Mouse (Mus musculus): Measurements from ENCODE around the gene Slc45a1. TPM values are rescaled to one million over a fixed set of nuclear protein-coding genes. Genes with fewer than 3 reads are reported as not detected.
A peak's percentile ranks its signal among the peaks of the same experiment; 100 is the strongest.

Slc45a1 gene
- total RNA-seq, 2 experiments from 2014 or later: 50.7 to 52.5 TPM

- intact Hi-C loops (cut with DNase I): no loop called here
- peak; percentile 31 to 55 for DNase-seq (ENCODE audit: low spot score in 2 of 2)
Observed at GRCm38 (mm10) chr4:150663192-150663591, 11.2 kb upstream of the Slc45a1 start.

GRCm38 (mm10) chr4:150661886-150662285 lies 9.9 kb upstream of the Slc45a1 start:
- no peak for DNase-seq (ENCODE audit: low spot score in 2 of 2)
- intact Hi-C loops (cut with DNase I): loop anchor here (2.0 kb wide), 1 partner anchor 185 kb away; no protein-coding TSS in a partner anchor

- intact Hi-C loops (cut with DNase I): loop anchor here (2.0 to 5.0 kb wide), 2 partner anchors 187 to 307 kb away; no protein-coding TSS in a partner anchor
- no peak for DNase-seq (ENCODE audit: low spot score in 2 of 2)
Observed at GRCm38 (mm10) chr4:150659926-150660610, 8.1 kb upstream of the Slc45a1 start.

- peak in 1 of 2 experiments; percentile 21 for DNase-seq (ENCODE audit: low spot score in 2 of 2)
- intact Hi-C loops (cut with DNase I): loop anchor here (1.0 to 5.0 kb wide), 3 partner anchors 198 to 311 kb away; no protein-coding TSS in a partner anchor
Observed at GRCm38 (mm10) chr4:150656504-150656903, 4.5 kb upstream of the Slc45a1 start.

- intact Hi-C loops (cut with DNase I): loop anchor here (1.0 to 5.0 kb wide), 3 partner anchors 199 to 311 kb away; no protein-coding TSS in a partner anchor
- peak; percentile 87 to 89 for DNase-seq (ENCODE audit: low spot score in 2 of 2)
Observed at GRCm38 (mm10) chr4:150655989-150656388, 4.0 kb upstream of the Slc45a1 start.

GRCm38 (mm10) chr4:150653072-150653599 lies 1.2 kb upstream of the Slc45a1 start:
- intact Hi-C loops (cut with DNase I): no loop called here
- DNase-seq (ENCODE audit: low spot score in 2 of 2): no peak

GRCm38 (mm10) chr4:150649327-150649726 lies 2.6 kb downstream of the Slc45a1 start:
- intact Hi-C loops (cut with DNase I): no loop called here
- DNase-seq (ENCODE audit: low spot score in 2 of 2): no peak

- no peak for DNase-seq (ENCODE audit: low spot score in 2 of 2)
- intact Hi-C loops (cut with DNase I): no loop called here
Observed at GRCm38 (mm10) chr4:150644299-150644698, 7.7 kb downstream of the Slc45a1 start.

GRCm38 (mm10) chr4:150636635-150637034 lies 15.3 kb downstream of the Slc45a1 start:
- intact Hi-C loops (cut with DNase I): no loop called here
- DNase-seq (ENCODE audit: low spot score in 2 of 2): no peak

- DNase-seq (ENCODE audit: low spot score in 2 of 2): no peak
- intact Hi-C loops (cut with DNase I): no loop called here
Observed at GRCm38 (mm10) chr4:150635568-150635967, 16.4 kb downstream of the Slc45a1 start.

- intact Hi-C loops (cut with DNase I): loop anchor here (10.0 kb wide), 1 partner anchor 284 kb away; no protein-coding TSS in a partner anchor
- DNase-seq (ENCODE audit: low spot score in 2 of 2): no peak
Observed at GRCm38 (mm10) chr4:150629266-150629665, 22.7 kb downstream of the Slc45a1 start.

- DNase-seq (ENCODE audit: low spot score in 2 of 2): peak in 1 of 2 experiments; percentile 58
- intact Hi-C loops (cut with DNase I): loop anchor here (10.0 kb wide), 1 partner anchor 281 kb away; no protein-coding TSS in a partner anchor
Observed at GRCm38 (mm10) chr4:150625951-150626732, 25.8 kb downstream of the Slc45a1 start.

GRCm38 (mm10) chr4:150625425-150625824 lies 26.5 kb downstream of the Slc45a1 start:
- intact Hi-C loops (cut with DNase I): loop anchor here (10.0 kb wide), 1 partner anchor 281 kb away; no protein-coding TSS in a partner anchor
- DNase-seq (ENCODE audit: low spot score in 2 of 2): peak; percentile 60 to 68

- intact Hi-C loops (cut with DNase I): loop anchor here (10.0 kb wide), 1 partner anchor 280 kb away; no protein-coding TSS in a partner anchor
Observed at GRCm38 (mm10) chr4:150624933-150625332, 27.0 kb downstream of the Slc45a1 start.

GRCm38 (mm10) chr4:150624214-150624823 lies 27.7 kb downstream of the Slc45a1 start:
- intact Hi-C loops (cut with DNase I): loop anchor here (10.0 kb wide), 1 partner anchor 280 kb away; no protein-coding TSS in a partner anchor
- no peak for DNase-seq (ENCODE audit: low spot score in 2 of 2)

More at GRCm38 (mm10) chr4:150624933-150625332, 27.0 kb downstream of the Slc45a1 start:
- DNase-seq (ENCODE audit: low spot score in 2 of 2): no peak

GRCm38 (mm10) chr4:150622641-150623040 lies 29.3 kb downstream of the Slc45a1 start:
- intact Hi-C loops (cut with DNase I): loop anchor here (10.0 kb wide), 1 partner anchor 278 kb away; no protein-coding TSS in a partner anchor
- no peak for DNase-seq (ENCODE audit: low spot score in 2 of 2)

GRCm38 (mm10) chr4:150619011-150619410 lies 33.0 kb downstream of the Slc45a1 start:
- no peak for DNase-seq (ENCODE audit: low spot score in 2 of 2)
- intact Hi-C loops (cut with DNase I): no loop called here

GRCm38 (mm10) chr4:150616841-150617240 lies 35.1 kb downstream of the Slc45a1 start:
- no peak for DNase-seq (ENCODE audit: low spot score in 2 of 2)
- intact Hi-C loops (cut with DNase I): no loop called here

GRCm38 (mm10) chr4:150616029-150616420 lies 35.9 kb downstream of the Slc45a1 start:
- intact Hi-C loops (cut with DNase I): no loop called here
- no peak for DNase-seq (ENCODE audit: low spot score in 2 of 2)
